Mouse (Mus musculus): ENCODE results near the gene Fryl. TPM values are rescaled to one million over a fixed set of nuclear protein-coding genes. Genes with fewer than 3 reads are reported as not detected.
A peak's percentile ranks its signal among the peaks of the same experiment; 100 is the strongest.

The Fryl gene
- polyA plus RNA-seq, 1 experiment from 2014 or later = 53.2 TPM

GRCm38 (mm10) chr5:73119524-73119923, 136.9 kb downstream of the Fryl start:
- H3K9me3 ChIP-seq (ENCODE audit: control insufficient read depth, low read length) = no peaks in the 10 kb centered on the region
- H3K4me2 ChIP-seq (replicated peaks; ENCODE audit: low read depth, low read length) = no peak overlapping the region
- H3K4me3 ChIP-seq (ENCODE audit: low read depth, low read length) = no peak overlapping the region
- no peaks in the 10 kb centered on the region for H3K36me3 ChIP-seq (ENCODE audit: control insufficient read depth, insufficient read depth, low read length)
- H3K9ac ChIP-seq (ENCODE audit: low read depth, low read length) = no peak overlapping the region
- ATAC-seq (ENCODE audit: low FRiP score) (no peak), DNase-seq (ENCODE audit: low spot score) (no peak)
- H3K27me3 ChIP-seq (ENCODE audit: control insufficient read depth, insufficient read depth, low read length) = no peaks in the 10 kb centered on the region
- H3K4me1 ChIP-seq (replicated peaks; ENCODE audit: control insufficient read depth, insufficient read depth, low read length) = no peaks in the 10 kb centered on the region
- H3K27ac ChIP-seq (ENCODE audit: low read depth, low read length) = no peak overlapping the region
- WGBS = 92% methylated on average over 5 of the region's 5 CpGs

GRCm38 (mm10) chr5:73118786-73119185, 137.6 kb downstream of the Fryl start:
- H3K4me3 ChIP-seq (ENCODE audit: low read depth, low read length) = no peak overlapping the region
- 93% methylated on average over 14 of the region's 14 CpGs for WGBS
- H3K4me2 ChIP-seq (replicated peaks; ENCODE audit: low read depth, low read length) = no peak overlapping the region
- H3K9ac ChIP-seq (ENCODE audit: low read depth, low read length) = no peak overlapping the region
- no peaks in the 10 kb centered on the region for H3K4me1 ChIP-seq (replicated peaks; ENCODE audit: control insufficient read depth, insufficient read depth, low read length)
- no peak for DNase-seq (ENCODE audit: low spot score)
- H3K27ac ChIP-seq (ENCODE audit: low read depth, low read length) = no peak overlapping the region
- no peaks in the 10 kb centered on the region for H3K9me3 ChIP-seq (ENCODE audit: control insufficient read depth, low read length)
- no peak for ATAC-seq (ENCODE audit: low FRiP score)
- no peaks in the 10 kb centered on the region for H3K36me3 ChIP-seq (ENCODE audit: control insufficient read depth, insufficient read depth, low read length)
- no peaks in the 10 kb centered on the region for H3K27me3 ChIP-seq (ENCODE audit: control insufficient read depth, insufficient read depth, low read length)

- DNase-seq (ENCODE audit: low spot score) (peak; percentile 42), ATAC-seq (ENCODE audit: low FRiP score) (no peak)
- Histone ChIP-seq H3K36me3 (ENCODE audit: control insufficient read depth, insufficient read depth, low read length) (no peaks in the 10 kb centered on the region), H3K9ac (ENCODE audit: low read depth, low read length) (no peak overlapping the region), H3K4me2 (replicated peaks; ENCODE audit: low read depth, low read length) (no peak overlapping the region), H3K27me3 (ENCODE audit: control insufficient read depth, insufficient read depth, low read length) (no peaks in the 10 kb centered on the region), H3K4me1 (replicated peaks; ENCODE audit: control insufficient read depth, insufficient read depth, low read length) (no peaks in the 10 kb centered on the region), H3K4me3 (ENCODE audit: low read depth, low read length) (no peak overlapping the region), H3K27ac (ENCODE audit: low read depth, low read length) (no peak overlapping the region), H3K9me3 (ENCODE audit: control insufficient read depth, low read length) (no peaks in the 10 kb centered on the region)
- WGBS = 90% methylated on average over 4 of the region's 4 CpGs
These were observed 141.5 kb downstream of the Fryl start for GRCm38 (mm10) chr5:73114878-73115277.

- ATAC-seq (ENCODE audit: low FRiP score) = no peak
- H3K4me3 ChIP-seq (ENCODE audit: low read depth, low read length) = no peak overlapping the region
- no peak overlapping the region for H3K27ac ChIP-seq (ENCODE audit: low read depth, low read length)
- no peak for DNase-seq (ENCODE audit: low spot score)
- WGBS = 89% methylated on average over 13 of the region's 13 CpGs
- H3K4me1 ChIP-seq (replicated peaks; ENCODE audit: control insufficient read depth, insufficient read depth, low read length) = no peaks in the 10 kb centered on the region
- no peak overlapping the region for H3K9ac ChIP-seq (ENCODE audit: low read depth, low read length)
- H3K27me3 ChIP-seq (ENCODE audit: control insufficient read depth, insufficient read depth, low read length) = no peaks in the 10 kb centered on the region
- no peaks in the 10 kb centered on the region for H3K9me3 ChIP-seq (ENCODE audit: control insufficient read depth, low read length)
- no peak overlapping the region for H3K4me2 ChIP-seq (replicated peaks; ENCODE audit: low read depth, low read length)
- H3K36me3 ChIP-seq (ENCODE audit: control insufficient read depth, insufficient read depth, low read length) = no peaks in the 10 kb centered on the region
These were observed 144.1 kb downstream of the Fryl start for GRCm38 (mm10) chr5:73112331-73112730.

- no peaks in the 10 kb centered on the region for H3K27me3 ChIP-seq (ENCODE audit: control insufficient read depth, insufficient read depth, low read length)
- H3K9ac ChIP-seq (ENCODE audit: low read depth, low read length) = no peak overlapping the region
- DNase-seq (ENCODE audit: low spot score) (no peak), ATAC-seq (ENCODE audit: low FRiP score) (no peak)
- H3K4me3 ChIP-seq (ENCODE audit: low read depth, low read length) = no peak overlapping the region
- no peaks in the 10 kb centered on the region for H3K9me3 ChIP-seq (ENCODE audit: control insufficient read depth, low read length)
- no peaks in the 10 kb centered on the region for H3K4me1 ChIP-seq (replicated peaks; ENCODE audit: control insufficient read depth, insufficient read depth, low read length)
- no peak overlapping the region for H3K4me2 ChIP-seq (replicated peaks; ENCODE audit: low read depth, low read length)
- peaks cover 2% of the 10 kb centered on the region; the same call in 1 of the 2 replicates for H3K36me3 ChIP-seq (ENCODE audit: control insufficient read depth, insufficient read depth, low read length)
- WGBS = 90% methylated on average over 7 of the region's 7 CpGs
- H3K27ac ChIP-seq (ENCODE audit: low read depth, low read length) = no peak overlapping the region
These were observed 152.8 kb downstream of the Fryl start for GRCm38 (mm10) chr5:73103657-73104056.

- no peak for DNase-seq (ENCODE audit: low spot score)
- H3K36me3 ChIP-seq (ENCODE audit: control insufficient read depth, insufficient read depth, low read length) = peaks cover 2% of the 10 kb centered on the region; the same call in 1 of the 2 replicates
- no peaks in the 10 kb centered on the region for H3K4me1 ChIP-seq (replicated peaks; ENCODE audit: control insufficient read depth, insufficient read depth, low read length)
- ATAC-seq (ENCODE audit: low FRiP score) = no peak
- H3K27ac ChIP-seq (ENCODE audit: low read depth, low read length) = no peak overlapping the region
- no peak overlapping the region for H3K9ac ChIP-seq (ENCODE audit: low read depth, low read length)
- H3K4me2 ChIP-seq (replicated peaks; ENCODE audit: low read depth, low read length) = no peak overlapping the region
- H3K27me3 ChIP-seq (ENCODE audit: control insufficient read depth, insufficient read depth, low read length) = no peaks in the 10 kb centered on the region
- no peak overlapping the region for H3K4me3 ChIP-seq (ENCODE audit: low read depth, low read length)
- WGBS = 91% methylated on average over 10 of the region's 10 CpGs
- no peaks in the 10 kb centered on the region for H3K9me3 ChIP-seq (ENCODE audit: control insufficient read depth, low read length)
These were observed 154.0 kb downstream of the Fryl start for GRCm38 (mm10) chr5:73102342-73102989.

- no peak overlapping the region for H3K4me2 ChIP-seq (replicated peaks; ENCODE audit: low read depth, low read length)
- no peak for ATAC-seq (ENCODE audit: low FRiP score)
- H3K36me3 ChIP-seq (ENCODE audit: control insufficient read depth, insufficient read depth, low read length) = 0 out of 2 replicates have a peak, but pooled peaks cover 4% of the 10 kb centered on the region
These were observed 164.2 kb downstream of the Fryl start for GRCm38 (mm10) chr5:73092236-73092635.

GRCm38 (mm10) chr5:73089158-73089557, 167.3 kb downstream of the Fryl start:
- H3K4me1 ChIP-seq (replicated peaks; ENCODE audit: control insufficient read depth, insufficient read depth, low read length) = no peaks in the 10 kb centered on the region
- DNase-seq (ENCODE audit: low spot score) = no peak
- no peak overlapping the region for H3K4me2 ChIP-seq (replicated peaks; ENCODE audit: low read depth, low read length)
- WGBS = 97% methylated on average over 17 of the region's 17 CpGs
- H3K27ac ChIP-seq (ENCODE audit: low read depth, low read length) = no peak overlapping the region
- H3K4me3 ChIP-seq (ENCODE audit: low read depth, low read length) = no peak overlapping the region
- 0 out of 2 replicates have a peak, but pooled peaks cover 4% of the 10 kb centered on the region for H3K36me3 ChIP-seq (ENCODE audit: control insufficient read depth, insufficient read depth, low read length)
- no peaks in the 10 kb centered on the region for H3K27me3 ChIP-seq (ENCODE audit: control insufficient read depth, insufficient read depth, low read length)
- H3K9me3 ChIP-seq (ENCODE audit: control insufficient read depth, low read length) = no peaks in the 10 kb centered on the region
- no peak overlapping the region for H3K9ac ChIP-seq (ENCODE audit: low read depth, low read length)
- ATAC-seq (ENCODE audit: low FRiP score) = no peak

More at GRCm38 (mm10) chr5:73092236-73092635, 164.2 kb downstream of the Fryl start:
- H3K4me1 ChIP-seq (replicated peaks; ENCODE audit: control insufficient read depth, insufficient read depth, low read length) = no peaks in the 10 kb centered on the region
- 71% methylated on average over 8 of the region's 8 CpGs for WGBS
- H3K9ac ChIP-seq (ENCODE audit: low read depth, low read length) = no peak overlapping the region
- H3K27me3 ChIP-seq (ENCODE audit: control insufficient read depth, insufficient read depth, low read length) = no peaks in the 10 kb centered on the region
- no peak overlapping the region for H3K27ac ChIP-seq (ENCODE audit: low read depth, low read length)
- no peak for DNase-seq (ENCODE audit: low spot score)
- H3K4me3 ChIP-seq (ENCODE audit: low read depth, low read length) = no peak overlapping the region
- H3K9me3 ChIP-seq (ENCODE audit: control insufficient read depth, low read length) = no peaks in the 10 kb centered on the region

- no peaks in the 10 kb centered on the region for H3K4me1 ChIP-seq (replicated peaks; ENCODE audit: control insufficient read depth, insufficient read depth, low read length)
- no peak overlapping the region for H3K9ac ChIP-seq (ENCODE audit: low read depth, low read length)
- peaks cover 2% of the 10 kb centered on the region; the same call in 1 of the 2 replicates for H3K36me3 ChIP-seq (ENCODE audit: control insufficient read depth, insufficient read depth, low read length)
- H3K9me3 ChIP-seq (ENCODE audit: control insufficient read depth, low read length) = no peaks in the 10 kb centered on the region
- no peaks in the 10 kb centered on the region for H3K27me3 ChIP-seq (ENCODE audit: control insufficient read depth, insufficient read depth, low read length)
- H3K4me3 ChIP-seq (ENCODE audit: low read depth, low read length) = no peak overlapping the region
- ATAC-seq (ENCODE audit: low FRiP score) (no peak), DNase-seq (ENCODE audit: low spot score) (no peak)
- no peak overlapping the region for H3K4me2 ChIP-seq (replicated peaks; ENCODE audit: low read depth, low read length)
- 90% methylated on average over 5 of the region's 5 CpGs for WGBS
- H3K27ac ChIP-seq (ENCODE audit: low read depth, low read length) = no peak overlapping the region
These were observed 174.9 kb downstream of the Fryl start for GRCm38 (mm10) chr5:73081496-73081895.
